Mouse (Mus musculus): ENCODE results near the gene Arvcf. TPM values are rescaled to one million over a fixed set of nuclear protein-coding genes. Genes with fewer than 3 reads are reported as not detected.
A peak's percentile ranks its signal among the peaks of the same experiment; 100 is the strongest.

Gene Arvcf
- polyA plus RNA-seq, 1 experiment from 2014 or later, result 25.6 TPM

GRCm38 (mm10) chr16:18447243-18447642, 99.3 kb downstream of the Arvcf start:
- DNase-seq (ENCODE audit: low read depth, low spot score) (no peak), ATAC-seq (no peak)
- no peak for TF ChIP-seq CTCF (IDR thresholded peaks at IDR 0.05)
- no peaks in the 10 kb centered on the region for H3K27me3 ChIP-seq
- POLR2A ChIA-PET, result interaction anchor here (1.5 kb wide), 1 partner anchor 23 kb away, joined by 3 read pairs; no protein-coding TSS in a partner anchor
- in situ Hi-C loops (cut with MboI; ENCODE audit: low pct_unique_long_range_greater_than_20kb), result no loop called here
- CTCF ChIA-PET, result interaction anchor here (0.9 to 1.4 kb wide), 3 partner anchors 69 to 171 kb away, joined by 3 to 5 read pairs (median 3); no protein-coding TSS in a partner anchor

- DNase-seq (ENCODE audit: low read depth, low spot score) (no peak), ATAC-seq (no peak)
- no peaks in the 10 kb centered on the region for H3K27me3 ChIP-seq
- CTCF ChIA-PET, result interaction anchor here (0.7 to 1.6 kb wide), 7 partner anchors 9 to 230 kb away, joined by 3 to 8 read pairs (median 4); no protein-coding TSS in a partner anchor
- POLR2A ChIA-PET, result interaction anchor here (0.7 to 1.5 kb wide), 2 partner anchors 24 to 102 kb away, joined by 3 read pairs; no protein-coding TSS in a partner anchor
- TF ChIP-seq CTCF (IDR thresholded peaks at IDR 0.05), result no peak
- in situ Hi-C loops (cut with MboI; ENCODE audit: low pct_unique_long_range_greater_than_20kb), result no loop called here
These were observed 100.1 kb downstream of the Arvcf start for GRCm38 (mm10) chr16:18448104-18448503.

- no peaks in the 10 kb centered on the region for H3K27me3 ChIP-seq
- POLR2A ChIA-PET, result no interaction called here
- in situ Hi-C loops (cut with MboI; ENCODE audit: low pct_unique_long_range_greater_than_20kb), result no loop called here
- no peak for TF ChIP-seq CTCF (IDR thresholded peaks at IDR 0.05)
- DNase-seq (ENCODE audit: low read depth, low spot score) (no peak), ATAC-seq (no peak)
- CTCF ChIA-PET, result interaction anchor here (1.3 to 1.7 kb wide), 3 partner anchors 22 to 229 kb away, joined by 4 to 8 read pairs (median 5); no protein-coding TSS in a partner anchor
These were observed 101.0 kb downstream of the Arvcf start for GRCm38 (mm10) chr16:18449005-18449404.

GRCm38 (mm10) chr16:18451486-18452181, 103.7 kb downstream of the Arvcf start:
- ChIA-PET CTCF (interaction anchor here (0.9 to 2.4 kb wide), 6 partner anchors 8 to 166 kb away, joined by 3 to 7 read pairs (median 5); no protein-coding TSS in a partner anchor), POLR2A (interaction anchor here (1.7 kb wide), 1 partner anchor 52 kb away, joined by 3 read pairs; no protein-coding TSS in a partner anchor)
- TF ChIP-seq CTCF (IDR thresholded peaks at IDR 0.05), result no peak
- H3K27me3 ChIP-seq, result no peaks in the 10 kb centered on the region
- ATAC-seq (peak; percentile 87), DNase-seq (ENCODE audit: low read depth, low spot score) (peak; percentile 88)
- in situ Hi-C loops (cut with MboI; ENCODE audit: low pct_unique_long_range_greater_than_20kb), result loop anchor here (5.0 kb wide), 1 partner anchor 46 kb away; the partner anchor contains the start of genes Gnb1l and Rtl10

GRCm38 (mm10) chr16:18452361-18452862, 104.4 kb downstream of the Arvcf start:
- in situ Hi-C loops (cut with MboI; ENCODE audit: low pct_unique_long_range_greater_than_20kb), result loop anchor here (5.0 kb wide), 1 partner anchor 45 kb away; the partner anchor contains the start of genes Gnb1l and Rtl10
- DNase-seq (ENCODE audit: low read depth, low spot score) (no peak), ATAC-seq (no peak)
- TF ChIP-seq CTCF (IDR thresholded peaks at IDR 0.05), result no peak
- H3K27me3 ChIP-seq, result no peaks in the 10 kb centered on the region
- POLR2A ChIA-PET, result no interaction called here
- CTCF ChIA-PET, result interaction anchor here (1.2 to 2.4 kb wide), 3 partner anchors 9 to 113 kb away, joined by 3 to 7 read pairs (median 6); no protein-coding TSS in a partner anchor

- in situ Hi-C loops (cut with MboI; ENCODE audit: low pct_unique_long_range_greater_than_20kb), result loop anchor here (5.0 kb wide), 1 partner anchor 43 kb away; the partner anchor contains the start of genes Gnb1l and Rtl10
- no peaks in the 10 kb centered on the region for H3K27me3 ChIP-seq
- no peak for TF ChIP-seq CTCF (IDR thresholded peaks at IDR 0.05)
- DNase-seq (ENCODE audit: low read depth, low spot score) (no peak), ATAC-seq (no peak)
- ChIA-PET POLR2A (no interaction called here), CTCF (interaction anchor here (1.2 kb wide), 1 partner anchor 10 kb away, joined by 3 read pairs; no protein-coding TSS in a partner anchor)
These were observed 105.9 kb downstream of the Arvcf start for GRCm38 (mm10) chr16:18453846-18454245.

GRCm38 (mm10) chr16:18455407-18455806, 107.4 kb downstream of the Arvcf start:
- ATAC-seq (no peak), DNase-seq (ENCODE audit: low read depth, low spot score) (no peak)
- CTCF ChIA-PET, result interaction anchor here (0.9 kb wide), 1 partner anchor 12 kb away, joined by 5 read pairs; no protein-coding TSS in a partner anchor
- POLR2A ChIA-PET, result interaction anchor here (1.3 kb wide), 1 partner anchor 19 kb away, joined by 5 read pairs; no protein-coding TSS in a partner anchor
- TF ChIP-seq CTCF (IDR thresholded peaks at IDR 0.05), result no peak
- in situ Hi-C loops (cut with MboI; ENCODE audit: low pct_unique_long_range_greater_than_20kb), result no loop called here
- no peaks in the 10 kb centered on the region for H3K27me3 ChIP-seq

Other genes with a start within 250 kb of the Arvcf start
- gene Rtn4r, start 220.5 kb upstream of the Arvcf start, polyA plus RNA-seq (2021), result 0.90 TPM
- gene Ccdc188, start 130.3 kb upstream of the Arvcf start, polyA plus RNA-seq (2021), result not detected
- 34.4 TPM for gene Zdhhc8, start 113.0 kb upstream of the Arvcf start, polyA plus RNA-seq (2021)
- 66.4 TPM for gene Trmt2a, start 99.5 kb upstream of the Arvcf start, polyA plus RNA-seq (2021)
- 216 TPM for gene Ranbp1, start 99.5 kb upstream of the Arvcf start, polyA plus RNA-seq (2021)
- gene Gm49776, start 89.9 kb upstream of the Arvcf start, polyA plus RNA-seq (2021), result 7.6 TPM
- gene Dgcr8, start 58.9 kb upstream of the Arvcf start, polyA plus RNA-seq (2021), result 24.2 TPM
- gene Tango2, start 79 bp upstream of the Arvcf start, polyA plus RNA-seq (2021), result 23.7 TPM
- 25.2 TPM for gene Txnrd2, start 78.2 kb downstream of the Arvcf start, polyA plus RNA-seq (2021)
- 229 TPM for gene Comt, start 78.7 kb downstream of the Arvcf start, polyA plus RNA-seq (2021)
- gene Gnb1l, start 150.5 kb downstream of the Arvcf start, polyA plus RNA-seq (2021), result 9.9 TPM
- gene Rtl10, start 150.7 kb downstream of the Arvcf start, polyA plus RNA-seq (2021), result 9.1 TPM
- gene Tbx1, start 242.5 kb downstream of the Arvcf start, polyA plus RNA-seq (2021), result 0.13 TPM